Mouse (Mus musculus) ZHBTc4 (cell line): Measurements from ENCODE around the gene 4930451I11Rik.

Experiments used
- DNase-seq: peaks from one replicate; pipeline ENCODE4 v3.0.0-alpha.2; 2011; ENCODE audit warnings: low read depth, low spot score

The 4930451I11Rik gene

DNA sequence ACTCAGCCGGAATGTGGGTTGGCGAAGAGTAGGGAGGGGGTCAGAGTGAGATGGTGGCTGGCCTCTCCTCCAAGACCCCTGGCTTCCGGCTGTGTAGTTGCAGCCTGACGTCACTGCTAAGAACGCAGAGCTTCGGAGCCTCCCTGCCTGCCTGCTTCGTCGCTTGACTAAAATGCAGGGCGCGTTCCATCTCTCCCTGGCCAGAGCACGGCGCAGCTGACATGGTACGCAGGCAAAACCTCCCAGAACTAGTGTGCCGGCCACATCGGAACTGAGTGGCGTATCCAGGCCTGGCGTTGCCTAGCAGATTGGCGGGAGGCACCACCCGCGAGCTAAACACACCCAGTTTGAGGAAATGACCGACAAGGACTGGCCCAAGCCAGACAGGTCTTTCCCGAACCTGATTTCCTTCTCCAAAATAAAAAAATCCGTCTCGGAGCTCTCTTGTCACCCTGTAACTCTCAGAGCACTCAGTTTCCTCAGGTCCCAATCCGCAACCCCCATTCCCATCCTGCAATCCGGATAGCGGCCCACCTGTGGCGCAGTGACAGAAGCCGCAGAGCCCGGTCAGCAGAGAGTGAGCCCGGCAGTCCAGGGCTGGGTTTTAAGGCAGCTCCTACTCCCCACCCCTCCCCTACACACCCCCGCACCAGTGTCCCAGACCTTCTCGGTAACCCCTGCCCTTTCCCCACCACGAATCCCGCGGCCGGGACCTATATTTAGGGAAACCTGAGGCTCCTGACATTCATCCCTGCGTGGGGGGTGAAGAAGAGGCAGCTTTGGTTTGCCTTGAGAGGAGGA, 31.8 kb downstream of the 4930451I11Rik start:
- DNase-seq = peak; percentile 96

DNA sequence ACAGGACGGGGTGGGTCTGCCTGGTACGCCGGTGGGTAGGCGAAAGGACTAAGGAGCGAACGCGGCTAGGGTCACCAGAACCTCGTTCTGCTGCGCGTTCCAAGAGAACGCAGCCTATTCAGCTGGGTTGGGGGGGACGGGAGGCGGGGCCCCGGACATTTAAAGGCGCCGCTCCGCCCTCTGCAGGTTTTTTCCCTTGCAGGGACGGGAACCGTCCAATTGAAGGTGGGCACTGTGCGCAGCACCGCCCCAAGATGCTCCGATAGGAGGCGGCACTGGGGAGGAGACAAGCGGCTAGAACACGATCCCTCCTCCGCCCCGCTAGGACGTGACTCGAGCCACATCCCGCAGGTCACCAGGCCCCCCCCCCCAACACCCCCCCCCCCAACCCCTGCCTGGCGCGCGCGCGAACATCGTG, 32.4 kb downstream of the 4930451I11Rik start:
- DNase-seq = peak; percentile 99

DNA sequence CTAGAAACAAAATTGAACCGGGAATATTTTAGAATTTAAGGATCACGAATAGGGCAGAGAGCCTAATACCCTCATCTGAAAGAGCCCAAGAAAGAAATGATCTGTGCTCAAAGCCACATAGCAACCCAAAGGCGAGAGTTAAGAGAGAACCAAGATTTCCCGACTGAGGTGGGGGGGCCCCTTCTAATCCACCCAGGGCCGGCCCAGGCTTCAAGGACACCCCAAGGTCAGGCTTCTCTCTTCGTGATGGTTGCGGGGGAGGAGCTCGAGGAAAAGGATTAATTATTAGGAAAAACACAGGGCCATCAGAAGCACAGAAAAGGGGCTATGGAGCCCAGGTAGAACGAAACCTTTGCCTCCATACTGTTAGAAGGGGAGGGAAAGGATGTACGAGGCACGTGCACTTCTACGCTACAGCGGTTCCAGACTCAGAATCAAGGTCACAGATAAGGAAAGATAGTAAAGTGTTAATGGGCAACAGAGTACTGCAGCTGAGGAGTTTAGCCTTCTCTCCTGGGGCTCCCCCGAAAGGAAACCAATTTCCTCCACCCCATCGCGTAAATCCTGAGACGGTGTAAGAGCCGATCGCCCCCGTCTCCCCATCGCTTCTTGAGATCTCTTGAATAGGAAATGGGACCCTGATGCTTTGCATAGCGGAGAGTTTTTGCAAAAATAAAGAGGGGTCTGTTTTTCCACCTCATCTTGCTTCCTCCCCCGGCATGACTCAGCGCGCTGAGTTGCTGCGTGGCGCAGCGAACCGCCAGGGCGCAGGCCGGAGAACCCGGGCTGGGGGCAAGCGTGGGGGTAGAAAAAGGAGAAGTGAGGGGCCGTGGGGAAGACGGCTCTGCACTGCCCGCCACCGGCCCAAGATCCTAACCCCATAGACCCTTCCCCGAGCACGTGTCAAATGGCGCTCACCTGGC, 33.1 kb downstream of the 4930451I11Rik start:
- peak; percentile 50 for DNase-seq

DNA sequence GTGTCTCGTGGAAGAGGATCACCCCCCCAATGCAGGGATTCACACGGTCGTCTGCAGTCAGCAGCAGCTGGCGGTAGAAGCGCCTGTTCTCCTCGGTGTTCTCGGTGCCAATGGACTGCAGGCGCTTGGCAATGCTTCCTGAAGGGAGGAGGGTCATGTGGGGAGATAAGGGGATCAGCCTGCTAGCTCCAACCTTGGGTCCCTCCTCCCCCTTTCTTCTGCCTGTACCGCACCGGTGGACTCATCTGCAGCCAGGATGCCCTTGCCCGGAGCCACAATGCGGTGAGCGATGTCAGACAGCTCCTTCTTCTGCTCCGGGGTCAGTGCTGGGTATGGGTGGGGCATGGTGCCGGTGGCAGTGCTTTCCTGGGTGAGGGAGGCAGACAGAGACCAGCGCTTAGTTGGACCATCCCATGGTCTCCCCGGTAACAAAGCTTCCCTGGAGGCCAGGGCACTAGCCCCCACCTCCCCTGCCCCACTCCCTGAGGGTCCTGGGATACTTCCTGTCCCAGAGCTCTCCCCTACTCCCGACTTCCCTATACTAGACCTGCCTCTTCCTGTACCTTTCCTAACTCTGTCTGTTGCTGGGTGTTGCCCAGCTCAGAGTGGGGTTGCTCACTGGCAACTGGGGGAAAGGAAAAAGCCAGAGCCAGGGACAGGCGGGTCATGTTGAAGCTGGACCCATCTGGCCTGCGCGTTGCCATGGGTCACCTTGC, 33.9 kb downstream of the 4930451I11Rik start, which contains the start of gene Fam57b:
Fam57b (plus strand) TSS at position 258 of the 716 bp plus-strand sequence.
- DNase-seq = no peak

DNA sequence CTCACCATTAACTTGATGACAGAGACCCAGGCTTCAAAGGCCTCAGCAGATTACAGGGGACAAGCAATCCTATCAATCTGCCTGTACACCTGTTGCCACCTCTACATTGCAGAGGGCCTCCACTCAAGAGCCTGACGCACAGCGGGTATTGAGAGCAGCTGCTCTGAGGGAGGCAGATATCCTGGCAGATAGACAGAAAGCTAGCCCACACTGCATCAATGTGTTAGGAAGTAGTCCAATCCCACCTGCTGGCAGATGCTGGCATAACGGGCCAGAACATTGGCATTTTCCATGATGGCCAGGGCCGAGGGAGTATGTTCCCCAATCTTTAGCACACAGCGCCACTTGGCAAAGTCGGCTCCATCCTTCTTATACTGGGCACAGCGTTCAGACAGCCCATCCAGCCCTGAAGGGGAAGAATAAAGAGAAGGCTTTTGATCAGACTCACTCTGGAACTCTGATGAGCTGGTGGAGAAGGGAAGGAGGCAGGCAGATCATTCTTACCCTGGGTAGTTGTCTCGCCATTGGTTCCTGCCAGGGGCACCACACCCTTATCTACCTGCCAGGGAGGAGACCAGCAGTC, 35.0 kb downstream of the 4930451I11Rik start:
- peak; percentile 55 for DNase-seq

DNA sequence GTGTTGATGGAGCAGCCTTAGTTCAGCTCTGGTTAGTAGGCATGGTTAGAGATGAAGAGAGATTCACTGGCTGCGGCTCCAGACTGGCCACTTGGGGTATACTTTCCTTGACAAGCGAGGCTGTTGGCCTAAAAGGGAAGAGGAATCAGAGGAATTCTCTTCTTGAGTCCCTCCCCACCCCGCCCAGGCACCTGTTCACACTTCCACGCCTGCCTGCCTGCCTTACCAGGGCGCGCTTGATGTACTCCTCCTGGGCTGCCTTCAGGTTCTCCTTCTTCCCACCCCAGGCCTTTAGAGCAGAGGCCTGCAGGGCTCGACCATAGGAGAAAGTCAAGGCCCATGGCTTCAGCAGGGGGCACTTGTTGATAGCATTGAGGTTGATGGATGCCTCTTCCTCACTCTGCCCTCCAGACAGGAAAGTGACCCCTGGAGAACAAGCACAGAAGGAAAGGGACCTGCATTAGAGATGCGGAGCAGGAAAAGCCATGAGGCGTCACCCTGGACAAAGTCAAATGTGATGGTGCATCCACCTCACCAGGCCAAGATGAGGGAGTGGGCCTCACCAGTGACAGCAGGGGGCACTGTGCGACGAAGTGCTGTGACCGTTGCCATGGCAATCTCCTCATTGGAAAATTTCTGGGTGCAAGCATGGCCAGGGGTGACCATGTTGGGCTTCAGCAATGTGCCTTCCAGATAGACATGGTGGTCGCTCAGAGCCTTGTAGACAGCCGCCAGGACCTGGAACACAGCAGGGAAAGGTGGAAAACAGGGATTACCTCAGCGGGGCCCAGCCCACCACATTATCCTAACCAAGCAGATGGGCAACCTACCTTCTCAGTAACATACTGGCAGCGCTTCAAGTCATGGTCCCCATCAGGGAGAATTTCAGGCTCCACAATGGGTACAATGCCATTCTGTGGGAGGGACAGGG, 35.8 kb downstream of the 4930451I11Rik start:
- DNase-seq = peak; percentile 53

DNA sequence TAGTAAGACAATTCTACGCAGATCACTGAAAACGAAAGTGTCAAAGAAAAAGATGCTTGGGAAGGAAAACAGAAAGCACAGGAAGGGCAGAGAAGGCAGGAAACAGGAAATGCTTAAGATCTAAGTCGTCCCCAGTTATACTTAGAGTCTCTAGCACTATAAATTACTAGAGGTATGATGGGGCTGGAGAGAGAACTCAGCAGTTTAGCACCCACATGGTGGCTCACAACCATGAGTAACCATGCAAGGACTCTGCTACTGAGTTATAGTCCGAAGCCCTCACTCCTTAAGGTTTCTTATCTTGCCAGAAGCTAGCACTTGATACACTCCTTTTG, 37.2 kb downstream of the 4930451I11Rik start:
- DNase-seq = no peak

DNA sequence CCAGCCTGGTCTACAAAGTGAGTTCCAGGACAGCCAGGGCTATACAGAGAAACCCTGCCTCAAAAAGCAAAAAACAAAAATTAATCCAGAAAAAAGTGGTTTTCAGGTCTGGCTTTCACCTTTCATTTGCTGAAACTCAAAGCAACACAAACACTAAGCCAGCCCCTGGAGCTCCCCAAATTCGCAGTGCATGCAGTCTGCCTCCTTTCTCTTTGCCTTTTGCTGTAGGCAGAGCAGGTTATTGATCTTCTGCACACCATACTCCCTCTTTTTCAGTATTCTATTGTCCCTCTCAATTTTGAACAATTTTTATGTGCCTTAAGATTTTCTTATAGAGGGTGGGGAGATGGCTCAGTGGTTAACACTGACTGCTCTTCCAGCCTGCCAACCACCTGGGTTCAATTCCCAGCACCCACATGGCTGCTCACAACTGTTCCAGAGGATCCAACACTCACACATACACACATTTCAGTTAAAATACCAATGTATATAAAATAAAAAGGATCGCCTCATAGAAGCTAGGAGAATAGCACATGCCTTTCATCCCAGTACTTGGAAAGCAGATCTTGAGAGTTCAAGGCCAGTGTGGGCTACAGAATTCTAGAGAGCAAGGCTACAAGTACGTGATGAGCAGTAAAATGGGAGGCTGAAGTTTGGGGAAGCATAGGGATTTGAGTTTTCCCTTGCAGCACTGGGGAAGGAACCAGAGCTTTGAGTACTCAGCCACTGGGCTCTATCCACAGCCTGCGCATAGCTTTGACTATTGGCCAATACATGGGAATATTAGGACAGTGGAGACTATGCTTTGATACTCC, 37.8 kb downstream of the 4930451I11Rik start:
- DNase-seq = no peak

DNA sequence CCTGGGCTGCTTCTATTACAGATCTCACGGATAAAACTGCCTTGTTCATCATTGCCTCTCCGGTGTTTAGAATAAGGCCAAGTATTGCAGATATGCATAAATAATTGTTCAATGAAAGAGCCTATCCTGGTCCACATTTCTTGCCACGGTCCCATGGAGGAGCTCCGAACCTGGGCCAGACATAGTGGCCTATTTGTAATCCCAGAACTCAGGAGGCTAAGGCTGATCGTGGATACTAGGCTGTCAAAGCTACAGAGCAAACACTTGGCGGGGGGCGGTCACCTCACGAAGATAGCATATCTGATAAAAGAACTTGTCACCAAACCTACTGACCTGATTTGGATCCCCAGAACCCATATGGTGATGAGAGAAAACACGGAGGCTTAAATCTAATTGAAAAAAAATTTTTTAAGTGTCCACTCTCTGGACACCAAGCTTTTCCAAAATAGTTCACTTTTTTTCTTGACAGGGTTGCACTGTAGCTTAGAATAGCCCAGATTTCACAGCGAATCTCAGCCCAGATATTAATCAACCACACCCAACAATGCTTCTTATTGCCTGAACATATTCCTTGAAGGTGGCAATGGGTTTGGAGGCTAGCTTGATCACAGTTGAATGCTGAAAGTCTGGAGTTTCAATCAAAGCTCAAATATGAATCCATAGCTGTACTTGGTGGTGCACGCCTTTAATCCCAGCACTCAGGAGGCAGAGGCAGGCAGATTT, 38.6 kb downstream of the 4930451I11Rik start:
- DNase-seq = no peak

DNA sequence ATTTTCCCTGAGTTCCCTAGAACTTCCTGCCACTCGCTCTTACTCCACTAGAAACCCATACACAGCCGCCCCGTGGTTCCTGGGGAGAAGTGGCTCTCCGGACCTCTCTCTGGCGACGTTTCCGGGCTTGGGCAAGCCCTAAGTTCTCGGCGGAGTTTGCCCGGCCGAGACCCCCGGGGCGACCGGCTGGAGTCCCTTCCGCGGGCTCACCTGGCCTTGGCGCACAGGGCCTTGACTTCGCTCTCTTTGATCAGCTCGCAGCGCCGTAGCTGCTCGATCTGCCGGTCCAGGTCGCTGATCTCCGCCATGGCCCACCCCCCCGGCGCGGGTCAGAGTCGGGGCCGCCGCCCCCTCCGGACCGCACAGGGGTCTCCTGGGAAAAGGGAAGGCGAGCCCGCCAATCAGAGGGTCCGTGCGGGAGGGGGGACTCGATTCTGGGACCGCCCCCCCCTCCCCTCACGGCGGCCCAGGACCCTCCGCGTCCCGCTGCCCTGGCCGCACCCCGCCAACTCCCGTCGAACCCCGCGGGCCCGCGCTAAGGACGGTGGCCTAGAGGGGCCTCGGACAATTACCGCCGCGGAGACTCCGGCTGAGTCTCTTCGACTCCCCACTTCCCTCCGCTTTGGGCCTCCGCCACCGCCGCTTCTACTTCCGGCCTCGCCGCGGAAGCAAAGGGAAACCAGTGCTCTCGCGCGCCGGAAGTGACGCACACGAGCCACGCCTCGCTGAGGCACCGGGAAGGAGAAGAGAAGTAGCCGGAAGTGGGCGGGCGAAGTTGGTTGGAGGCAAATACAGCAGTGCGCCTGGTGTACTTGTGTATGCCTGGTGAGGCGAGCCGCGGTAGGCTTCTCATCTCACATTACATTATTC, 39.4 kb downstream of the 4930451I11Rik start, which contains the start of gene Ppp4c:
Ppp4c (minus strand) TSS at position 646 of the 870 bp plus-strand sequence.
- DNase-seq = peak; percentile 99

DNA sequence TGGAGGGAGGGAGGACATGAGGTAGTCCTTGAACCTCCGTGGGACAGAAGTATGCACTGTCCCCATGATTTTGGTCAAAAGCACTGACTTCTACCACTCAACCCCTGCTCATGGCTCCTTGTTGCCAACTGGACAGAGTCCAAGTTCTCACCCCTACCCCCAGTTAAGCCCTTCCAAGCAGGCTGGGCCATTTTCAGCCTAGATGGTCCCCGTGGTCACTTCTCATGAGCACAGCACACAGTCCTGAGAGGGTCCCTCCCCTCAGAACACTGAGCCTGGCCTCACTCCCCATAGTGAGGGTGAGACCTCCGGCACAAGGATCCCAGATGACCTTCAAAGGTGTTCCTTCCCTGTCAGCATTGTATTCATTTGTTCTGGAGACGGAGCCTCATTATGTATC, 42.3 kb downstream of the 4930451I11Rik start:
- no peak for DNase-seq

DNA sequence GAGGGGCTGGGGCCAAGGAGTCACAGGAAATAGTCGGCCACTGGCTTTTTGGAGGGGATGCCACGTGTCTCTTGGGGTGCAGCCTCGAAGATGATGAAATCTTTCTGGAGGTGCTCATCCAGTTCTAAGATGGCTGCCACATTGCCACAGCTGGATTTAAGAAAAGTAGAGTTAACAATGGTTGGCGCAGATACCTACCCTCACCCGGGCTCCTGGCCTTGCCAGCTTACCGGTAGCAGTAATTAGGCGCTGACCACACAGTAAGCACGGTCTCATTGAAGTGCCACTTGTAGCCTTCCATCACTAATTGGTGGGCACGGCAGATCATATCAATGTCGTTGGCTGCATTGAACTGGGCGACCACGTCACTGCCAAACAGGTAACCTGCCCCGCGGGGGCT, 45.3 kb downstream of the 4930451I11Rik start:
- no peak for DNase-seq

DNA sequence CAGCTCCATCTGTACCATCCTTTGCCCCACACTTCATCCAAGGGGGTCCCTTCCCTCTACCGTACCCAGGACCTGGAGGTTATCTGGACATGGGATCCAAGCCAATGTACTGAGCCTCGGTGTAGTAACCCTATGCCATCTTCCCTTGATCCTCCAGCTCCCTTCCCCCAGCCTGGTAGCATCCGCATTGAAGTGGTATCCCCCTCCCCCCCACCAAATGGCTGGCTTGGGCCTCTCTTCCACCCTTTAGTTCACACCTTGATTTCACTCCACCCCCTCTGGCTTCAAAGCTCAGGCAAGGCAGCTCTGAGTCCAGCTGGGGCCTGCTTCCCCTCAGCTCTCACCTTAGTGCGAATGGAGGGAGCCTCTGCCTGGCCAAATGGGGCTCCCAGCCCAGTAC, 46.4 kb downstream of the 4930451I11Rik start:
- no peak for DNase-seq

DNA sequence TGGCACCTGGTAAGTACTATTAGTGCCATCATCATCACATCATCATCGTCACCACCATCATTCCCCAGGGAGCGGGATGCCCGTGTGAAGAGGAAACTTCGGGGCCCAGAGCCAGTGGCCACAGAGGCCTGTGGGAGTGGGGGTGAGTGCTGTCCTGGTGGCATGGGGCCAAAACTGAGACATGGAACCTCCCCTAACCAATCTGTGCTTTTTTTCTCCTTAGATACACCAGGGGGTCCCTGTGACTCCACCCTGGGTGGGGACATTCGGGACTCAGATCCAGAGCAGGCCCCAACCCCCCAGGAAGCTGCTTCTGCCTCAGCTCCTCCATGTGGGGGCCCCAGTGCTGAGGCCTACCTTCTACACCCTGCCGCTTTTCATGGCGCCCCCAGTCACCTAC, 47.0 kb downstream of the 4930451I11Rik start:
- DNase-seq = no peak

DNA sequence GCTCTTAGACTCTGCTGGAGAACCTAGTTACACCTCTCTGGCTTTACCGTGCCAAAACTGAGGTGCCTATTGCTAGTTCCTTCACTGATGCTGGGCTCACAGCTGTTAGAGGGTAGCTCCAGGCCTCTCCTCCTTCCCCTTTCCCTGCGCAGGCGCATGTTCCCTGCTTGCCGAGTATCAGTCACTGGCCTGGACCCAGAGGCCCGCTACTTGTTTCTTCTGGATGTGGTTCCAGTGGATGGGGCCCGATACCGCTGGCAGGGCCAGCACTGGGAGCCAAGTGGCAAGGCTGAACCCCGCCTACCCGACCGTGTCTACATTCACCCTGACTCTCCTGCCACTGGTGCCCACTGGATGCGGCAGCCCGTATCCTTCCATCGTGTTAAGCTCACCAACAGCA, 48.7 kb downstream of the 4930451I11Rik start:
- DNase-seq = no peak

DNA sequence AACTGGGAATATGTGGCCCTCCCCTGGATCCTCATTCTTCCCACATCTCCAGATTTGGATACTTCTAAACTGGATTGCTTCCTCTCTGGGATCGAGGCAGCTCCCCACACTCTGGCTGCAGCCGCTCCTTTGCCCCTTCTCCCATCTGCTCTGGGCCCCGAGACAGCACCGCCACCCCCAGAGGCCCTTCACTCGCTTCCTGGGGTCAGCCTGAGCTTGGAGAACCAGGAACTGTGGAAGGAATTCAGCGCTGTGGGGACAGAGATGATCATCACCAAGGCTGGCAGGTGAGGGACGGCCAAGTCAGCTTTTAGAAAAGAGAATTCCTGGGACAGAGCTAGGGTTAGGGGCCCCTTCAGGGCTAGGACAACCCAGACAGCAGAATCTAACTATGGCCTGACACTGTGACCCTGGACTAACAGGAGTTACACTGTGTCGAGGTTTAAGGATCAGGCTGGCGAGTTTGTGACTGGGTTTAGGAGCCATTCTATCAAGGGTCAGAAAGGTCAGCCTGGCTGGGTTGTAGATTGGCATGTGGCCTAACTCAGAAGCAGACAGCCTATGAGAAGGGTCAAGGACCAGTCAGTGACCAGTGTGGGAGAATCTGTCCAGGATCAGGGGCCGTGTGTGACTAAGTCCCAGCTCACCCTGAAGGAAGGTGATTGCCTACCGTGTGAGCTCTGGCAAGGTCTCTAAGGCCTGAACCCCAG, 49.6 kb downstream of the 4930451I11Rik start:
- DNase-seq = no peak

DNA sequence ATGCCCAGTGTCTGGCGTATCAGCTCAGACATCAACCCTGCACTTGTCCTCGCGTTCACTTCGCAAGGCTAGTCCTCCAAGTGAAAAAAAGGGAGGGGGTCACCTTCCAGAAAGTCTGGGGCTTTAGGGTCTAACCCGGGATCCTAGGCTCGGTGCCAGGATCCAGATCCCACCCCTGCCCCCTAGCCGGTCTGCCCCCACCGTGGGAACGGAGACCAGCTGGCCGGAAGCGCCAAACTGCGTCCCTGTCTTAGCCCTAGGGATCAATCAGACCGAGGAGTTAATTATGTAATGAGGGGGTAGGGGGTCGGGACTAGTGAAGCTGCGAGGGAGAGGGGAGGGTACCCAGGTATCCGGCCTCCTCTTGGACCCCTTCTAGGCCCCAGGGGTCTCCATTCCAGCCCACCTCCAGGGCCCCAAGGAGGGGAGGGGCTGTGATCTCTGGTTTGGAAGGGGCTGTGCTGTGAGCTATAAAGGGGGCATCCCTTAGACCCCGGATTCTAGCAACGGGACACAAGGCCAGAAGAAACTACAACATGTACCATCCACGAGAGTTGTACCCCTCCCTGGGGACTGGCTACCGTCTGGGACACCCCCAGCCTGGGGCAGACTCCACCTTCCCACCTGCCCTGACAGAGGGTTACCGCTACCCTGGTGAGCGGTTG, 50.3 kb downstream of the 4930451I11Rik start, which contains the start of gene Tbx6:
Tbx6 (plus strand) TSS at position 513 of the 665 bp plus-strand sequence.
- no peak for DNase-seq
